Mouse (Mus musculus) midbrain, embryonic 16.5 days (tissue): ENCODE measurements around the gene Eaf2. TPM values are rescaled to one million over a fixed set of nuclear protein-coding genes. Genes with fewer than 3 reads are reported as not detected.

ENCODE experiments used
- ATAC-seq: fragments of 200-750 bp; cut with Nextera tagmentation; 2 replicates; pipeline ENCODE4 v1.8.0; 2017; ENCODE audit warnings: moderate TSS enrichment
- H3K27ac ChIP-seq: fragments of 300-500 bp; sonication (generic); 2 replicates; pipeline ENCODE4 v1.5.1; 2014; ENCODE audit warnings: mild to moderate bottlenecking, low read length, mixed read lengths
- H3K27me3 ChIP-seq: fragments of 300-500 bp; sonication (generic); 2 replicates; pipeline ENCODE4 v1.6.1; 2014; ENCODE audit warnings: low read depth, low read length, mixed read lengths; ENCODE audit not compliant: control insufficient read depth, insufficient read depth
- H3K36me3 ChIP-seq: fragments of 300-500 bp; sonication (generic); 2 replicates; pipeline ENCODE4 v1.6.1; 2014; ENCODE audit warnings: mild to moderate bottlenecking, low read length, moderate library complexity, mixed read lengths; ENCODE audit not compliant: control insufficient read depth, insufficient read depth
- H3K4me1 ChIP-seq: fragments of 300-500 bp; sonication (generic); 2 replicates; pipeline ENCODE4 v1.6.1; 2014; ENCODE audit warnings: mild to moderate bottlenecking, low read length, mixed read lengths; ENCODE audit not compliant: control insufficient read depth, insufficient read depth
- H3K4me2 ChIP-seq: fragments of 300-500 bp; sonication (generic); 2 replicates; pipeline ENCODE4 v1.6.1; 2014; ENCODE audit warnings: mild to moderate bottlenecking, low read length, mixed read lengths
- H3K4me3 ChIP-seq: fragments of 300-500 bp; sonication (generic); 2 replicates; pipeline ENCODE4 v1.5.1; 2014; ENCODE audit warnings: low read depth, mild to moderate bottlenecking, low read length, moderate library complexity, mixed read lengths
- H3K9ac ChIP-seq: fragments of 300-500 bp; sonication (generic); 2 replicates; pipeline ENCODE4 v1.6.1; 2014; ENCODE audit warnings: low read depth, low read length, mixed read lengths
- H3K9me3 ChIP-seq: fragments of 300-500 bp; sonication (generic); replicated peaks from 2 replicates; pipeline ENCODE4 v1.6.1; 2014; ENCODE audit warnings: mild to moderate bottlenecking, low read length, mixed read lengths; ENCODE audit not compliant: control insufficient read depth, poor library complexity, severe bottlenecking
- WGBS: fragments of 180-500 bp; shearing (Covaris S2); extraction: QIAGEN DNeasy Blood & Tissue Kit; methylation state at CpG from one replicate; pipeline ENCODE4 v1.1.7; 2014; 5-methylcytosine and 5-hydroxymethylcytosine counted together
- polyA plus RNA-seq: library from polyadenylated mRNA; unstranded; fragments of >200 nt; fragmentation: Nextera tagmentation; extraction: Ambion mirVana; gene quantifications from 2 replicates; pipeline ENCODE4 v1.2.1, GENCODE M21; 2015

Gene Eaf2
- polyA plus RNA-seq, 1 experiment from 2014 or later, result 0.72 TPM

DNA sequence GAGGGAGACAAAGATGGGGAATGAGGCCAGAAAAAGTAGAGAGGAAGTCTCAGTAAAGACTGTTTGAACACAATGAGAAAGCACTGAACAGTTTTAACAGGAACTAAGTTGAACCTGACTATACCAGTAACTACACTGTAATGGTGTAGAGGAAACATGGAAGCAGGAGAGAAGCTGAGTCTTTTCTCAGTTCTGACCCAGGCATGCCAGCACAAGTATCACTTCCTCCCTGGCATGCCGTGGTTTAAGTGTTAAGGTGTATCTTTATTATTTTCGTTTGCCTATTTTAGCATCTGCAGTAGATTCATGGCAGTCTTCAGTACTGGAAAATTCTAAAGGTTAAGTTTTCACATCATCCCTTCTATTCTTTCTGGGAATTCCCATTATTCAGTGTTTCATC lies 79.8 kb downstream of the Eaf2 start:
- 89% methylated on average over 2 of the region's 2 CpGs for WGBS
- no peak for ATAC-seq
- Histone ChIP-seq H3K4me1 (no peaks in the 10 kb centered on the region), H3K4me3 (no peak overlapping the region), H3K9ac (no peak overlapping the region), H3K4me2 (no peak overlapping the region), H3K9me3 (no peaks in the 10 kb centered on the region), H3K27me3 (no peaks in the 10 kb centered on the region), H3K36me3 (no peaks in the 10 kb centered on the region), H3K27ac (no peak overlapping the region)

DNA sequence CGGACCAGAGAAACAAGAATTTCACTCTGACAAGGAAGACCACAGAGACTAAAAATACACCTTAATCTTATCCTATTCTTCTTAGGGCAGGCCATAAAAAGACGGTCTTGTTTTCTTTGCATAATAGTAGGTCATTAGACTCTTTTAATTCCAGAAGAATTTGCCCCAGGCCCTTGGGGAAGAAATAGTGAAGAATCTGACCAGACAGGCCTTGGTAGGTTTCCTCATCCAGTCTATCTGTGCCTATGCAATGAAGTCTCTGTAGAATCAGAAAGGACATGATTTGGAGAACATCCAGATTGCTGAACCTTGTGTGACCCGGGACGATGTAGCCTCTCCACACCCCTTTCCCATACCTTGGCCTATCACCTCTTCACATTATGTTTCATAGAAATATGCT lies 84.6 kb downstream of the Eaf2 start:
- Histone ChIP-seq H3K27ac (no peak overlapping the region), H3K27me3 (no peaks in the 10 kb centered on the region), H3K4me1 (no peaks in the 10 kb centered on the region), H3K36me3 (no peaks in the 10 kb centered on the region), H3K9ac (no peak overlapping the region), H3K9me3 (no peaks in the 10 kb centered on the region), H3K4me3 (no peak overlapping the region), H3K4me2 (no peak overlapping the region)
- 93% methylated on average over 4 of the region's 4 CpGs for WGBS
- no peak for ATAC-seq

DNA sequence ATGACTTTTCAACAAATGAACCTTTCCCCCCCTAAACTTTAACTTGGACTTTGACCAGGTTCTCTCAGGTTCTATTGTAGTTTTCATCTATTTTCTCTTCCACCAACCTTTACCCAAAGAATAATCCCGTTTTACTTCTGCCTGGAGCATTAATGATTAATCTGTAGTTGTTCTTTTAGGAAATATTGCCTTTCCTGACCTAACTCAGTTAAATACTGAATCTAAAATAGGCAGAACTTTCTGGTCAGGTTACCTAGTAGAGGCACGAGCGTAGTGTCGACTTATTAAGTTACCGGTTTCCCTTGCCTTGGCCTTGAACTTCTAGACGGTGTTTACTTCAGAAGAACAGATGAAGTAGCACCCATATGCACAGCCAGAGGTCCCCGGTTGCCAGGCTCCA lies 88.3 kb downstream of the Eaf2 start:
- no peak overlapping the region for H3K4me3 ChIP-seq
- no peak for ATAC-seq
- 92% methylated on average over 7 of the region's 7 CpGs for WGBS
- H3K4me1 ChIP-seq, result peaks cover 2% of the 10 kb centered on the region; the same call in 1 of the 2 replicates
- no peak overlapping the region for H3K4me2 ChIP-seq
- H3K27ac ChIP-seq, result no peak overlapping the region
- H3K9ac ChIP-seq, result no peak overlapping the region
- H3K36me3 ChIP-seq, result no peaks in the 10 kb centered on the region
- no peaks in the 10 kb centered on the region for H3K27me3 ChIP-seq
- H3K9me3 ChIP-seq, result no peaks in the 10 kb centered on the region

DNA sequence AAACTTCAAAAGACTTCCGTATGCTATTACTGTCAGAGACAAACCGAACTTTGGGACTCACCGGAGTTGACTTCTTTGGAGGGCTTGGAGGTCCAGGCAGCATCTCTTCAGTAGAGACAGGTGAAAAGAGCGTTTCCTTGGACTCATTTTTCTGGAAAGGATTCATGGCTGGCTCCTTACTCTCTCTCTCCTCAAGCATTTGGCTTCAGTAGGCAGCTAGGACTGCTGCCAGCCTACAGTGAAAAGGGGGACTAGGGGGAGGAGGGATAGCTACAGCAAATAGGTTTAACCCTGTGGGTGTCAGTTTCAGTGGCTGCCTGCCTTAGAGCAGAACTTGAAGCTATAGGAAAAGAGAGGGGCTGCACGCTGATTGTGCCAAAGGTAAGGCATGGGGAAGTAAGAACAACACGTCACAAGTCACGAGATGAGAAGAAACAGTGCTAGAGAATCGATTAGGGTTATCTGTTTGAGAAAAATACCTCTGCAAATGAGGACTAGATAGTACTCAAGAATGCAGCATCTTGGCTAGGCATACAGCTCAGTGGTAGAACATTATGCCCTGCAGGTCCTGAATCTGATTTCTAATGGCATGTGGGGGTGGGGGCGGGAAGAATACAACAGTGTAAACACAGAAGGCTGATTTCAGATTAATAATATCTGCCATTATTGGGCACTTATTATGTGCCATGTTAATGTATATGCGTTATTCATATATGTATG lies 90.0 kb downstream of the Eaf2 start, which contains the start of gene Slc15a2:
Slc15a2 (minus strand) TSS at position 369 of the 720 bp plus-strand sequence.
- Histone ChIP-seq H3K36me3 (no peaks in the 10 kb centered on the region), H3K4me3 (peak within 1 kb of the TSS; percentile 1; the same call in 1 of the 2 replicates), H3K9me3 (no peaks in the 10 kb centered on the region), H3K4me1 (peaks cover 2% of the 10 kb centered on the region; the same call in 1 of the 2 replicates), H3K4me2 (no peak within 1 kb of the TSS), H3K27me3 (no peaks in the 10 kb centered on the region), H3K9ac (no peak within 1 kb of the TSS), H3K27ac (peak within 1 kb of the TSS; percentile 1)
- WGBS, result 69% methylated on average over 10 of the region's 10 CpGs
- peak; percentile 84 for ATAC-seq

DNA sequence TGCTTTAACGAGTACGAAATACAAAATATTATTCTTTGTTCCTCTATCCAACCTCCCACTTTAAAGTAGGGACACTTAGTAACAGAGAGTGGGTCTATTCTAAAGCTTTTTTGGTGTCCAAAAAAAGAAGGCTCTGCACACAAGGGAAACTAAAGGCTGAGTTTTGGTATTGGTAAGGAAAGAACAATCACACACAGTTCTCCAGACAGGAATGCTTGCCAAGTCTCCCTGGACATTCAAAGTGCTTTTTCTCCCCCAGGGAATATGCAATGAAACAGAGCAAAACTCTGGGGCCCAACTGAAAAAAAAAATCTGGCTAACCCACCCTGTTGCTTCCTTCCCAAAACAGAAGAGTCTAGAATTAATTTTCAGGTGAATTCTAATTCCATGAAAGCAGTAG lies 90.7 kb downstream of the Eaf2 start:
- peak overlapping the region; percentile 1; the same call in 1 of the 2 replicates for H3K4me3 ChIP-seq
- no peaks in the 10 kb centered on the region for H3K9me3 ChIP-seq
- no peak overlapping the region for H3K9ac ChIP-seq
- no peaks in the 10 kb centered on the region for H3K36me3 ChIP-seq
- H3K27me3 ChIP-seq, result no peaks in the 10 kb centered on the region
- WGBS, result 82% methylated on average over 2 of the region's 2 CpGs
- peak overlapping the region; percentile 1 for H3K27ac ChIP-seq
- H3K4me1 ChIP-seq, result peaks cover 2% of the 10 kb centered on the region; the same call in 1 of the 2 replicates
- H3K4me2 ChIP-seq, result no peak overlapping the region
- no peak for ATAC-seq

DNA sequence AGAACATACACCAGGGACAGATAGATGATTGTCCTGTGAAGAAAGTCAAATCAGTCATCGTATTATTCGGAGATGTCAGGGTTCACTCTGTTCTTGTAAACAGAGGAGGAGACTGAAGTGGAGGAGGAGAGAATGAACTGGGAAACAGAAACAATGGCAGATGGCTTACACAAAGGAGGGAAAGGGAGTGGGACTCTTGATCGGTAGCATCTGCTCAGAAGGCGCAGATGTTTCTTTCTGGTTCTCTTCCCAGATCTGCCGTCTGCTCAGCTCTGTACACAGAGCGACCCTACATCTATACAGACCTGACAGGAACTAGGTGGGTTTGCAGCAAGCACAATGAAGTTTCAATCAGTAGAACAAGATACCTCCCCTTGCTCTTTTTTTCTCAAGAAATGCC lies 99.1 kb downstream of the Eaf2 start:
- Histone ChIP-seq H3K4me3 (no peak overlapping the region), H3K4me2 (no peak overlapping the region), H3K9me3 (no peaks in the 10 kb centered on the region), H3K9ac (no peak overlapping the region), H3K27me3 (no peaks in the 10 kb centered on the region), H3K36me3 (no peaks in the 10 kb centered on the region), H3K4me1 (no peaks in the 10 kb centered on the region), H3K27ac (no peak overlapping the region)
- no peak for ATAC-seq
- 74% methylated on average over 6 of the region's 6 CpGs for WGBS

DNA sequence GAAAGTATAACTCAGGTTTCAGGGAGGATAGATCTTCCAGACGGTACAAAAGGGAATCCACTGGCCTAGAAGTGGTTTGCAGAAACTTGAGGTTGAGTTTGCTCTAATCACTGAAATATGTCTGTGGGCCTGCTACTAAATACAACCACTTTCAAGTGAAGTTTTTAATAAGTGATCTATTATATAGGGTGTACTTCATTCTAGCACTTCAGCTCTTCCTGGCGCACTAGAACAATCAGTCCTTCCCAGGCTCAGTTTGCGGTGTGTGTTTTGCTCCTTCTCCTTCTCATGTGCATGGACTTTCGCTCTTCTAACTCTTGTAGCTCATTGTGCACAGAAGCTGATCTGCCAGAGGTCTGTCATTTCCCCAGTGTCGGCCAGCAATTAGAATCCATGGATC lies 101.8 kb downstream of the Eaf2 start:
- Histone ChIP-seq H3K36me3 (no peaks in the 10 kb centered on the region), H3K4me3 (no peak overlapping the region), H3K4me1 (no peaks in the 10 kb centered on the region), H3K27ac (no peak overlapping the region), H3K4me2 (no peak overlapping the region), H3K9me3 (no peaks in the 10 kb centered on the region), H3K9ac (no peak overlapping the region), H3K27me3 (no peaks in the 10 kb centered on the region)
- ATAC-seq, result no peak
- 92% methylated on average over 5 of the region's 5 CpGs for WGBS

DNA sequence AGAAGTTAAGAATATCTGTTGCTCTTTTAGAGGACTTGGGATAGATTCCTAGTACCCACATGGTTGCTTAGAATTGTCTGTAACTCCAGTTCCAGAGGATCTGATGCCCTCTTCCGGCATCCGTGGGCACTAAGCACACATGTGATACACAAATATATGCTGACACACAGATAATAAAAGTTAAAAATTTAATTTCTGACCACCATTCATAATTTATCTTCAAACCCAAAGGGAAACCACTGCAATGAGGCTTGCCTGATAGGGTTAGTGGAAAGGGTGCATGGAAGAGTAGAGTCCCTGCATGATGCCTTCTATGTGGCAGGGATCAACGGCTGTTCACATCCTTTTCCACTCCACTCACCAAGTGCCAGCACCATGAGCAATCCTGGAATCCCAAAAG lies 103.1 kb downstream of the Eaf2 start:
- Histone ChIP-seq H3K4me1 (no peaks in the 10 kb centered on the region), H3K27ac (no peak overlapping the region), H3K4me2 (no peak overlapping the region), H3K4me3 (no peak overlapping the region), H3K27me3 (no peaks in the 10 kb centered on the region), H3K36me3 (no peaks in the 10 kb centered on the region), H3K9me3 (no peaks in the 10 kb centered on the region), H3K9ac (no peak overlapping the region)
- 92% methylated on average over 3 of the region's 3 CpGs for WGBS
- no peak for ATAC-seq

DNA sequence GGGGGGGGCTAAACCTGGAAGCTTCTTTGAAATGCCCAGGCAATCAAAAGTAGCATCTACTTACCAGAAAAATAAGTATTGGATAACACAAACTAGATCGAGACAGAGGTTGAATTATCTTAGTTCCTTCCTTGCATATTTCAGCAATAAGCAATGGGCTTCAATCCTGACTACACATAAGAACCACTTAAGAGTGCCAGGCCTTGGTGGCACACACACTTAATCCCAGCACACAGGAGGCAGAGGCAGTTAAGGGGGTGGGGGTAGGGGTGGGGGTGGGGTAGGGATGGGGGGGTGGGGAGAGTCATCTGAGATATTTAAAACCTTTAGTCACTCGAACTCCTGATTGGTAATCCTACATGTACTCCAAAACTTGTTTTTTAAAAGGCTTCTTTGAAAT lies 103.6 kb downstream of the Eaf2 start:
- no peak overlapping the region for H3K4me3 ChIP-seq
- H3K9me3 ChIP-seq, result no peaks in the 10 kb centered on the region
- no peaks in the 10 kb centered on the region for H3K4me1 ChIP-seq
- no peaks in the 10 kb centered on the region for H3K36me3 ChIP-seq
- no peaks in the 10 kb centered on the region for H3K27me3 ChIP-seq
- H3K27ac ChIP-seq, result no peak overlapping the region
- 62% methylated on average over 2 of the region's 2 CpGs for WGBS
- no peak overlapping the region for H3K9ac ChIP-seq
- no peak for ATAC-seq
- H3K4me2 ChIP-seq, result no peak overlapping the region
